Mouse (Mus musculus) forebrain, embryonic 14.5 days (tissue): ENCODE measurements around the gene Dscaml1. TPM values are rescaled to one million over a fixed set of nuclear protein-coding genes. Genes with fewer than 3 reads are reported as not detected.
A peak's percentile ranks its signal among the peaks of the same experiment; 100 is the strongest.

Experiments
- ATAC-seq: fragments of 200-750 bp; cut with Nextera tagmentation; 2 replicates; pipeline ENCODE4 v1.8.0; 2017; ENCODE audit warnings: mild to moderate bottlenecking, moderate library complexity
- DNase-seq: peaks from one replicate; pipeline ENCODE4 v3.0.0-alpha.2; 2015; ENCODE audit warnings: low spot score
- H3K27ac ChIP-seq: fragments of 300-500 bp; sonication (generic); 2 replicates; pipeline ENCODE4 v1.5.1; 2014; ENCODE audit warnings: low read depth, mild to moderate bottlenecking, control low read depth, low read length, moderate library complexity
- H3K27me3 ChIP-seq: fragments of 300-500 bp; sonication (generic); replicated peaks from 2 replicates; pipeline ENCODE4 v1.6.1; 2014; ENCODE audit warnings: low read length, control low read depth, mixed read lengths; ENCODE audit not compliant: control insufficient read depth, insufficient read depth
- H3K36me3 ChIP-seq: fragments of 300-500 bp; sonication (generic); 2 replicates; pipeline ENCODE4 v1.6.1; 2014; ENCODE audit warnings: low read length, control low read depth; ENCODE audit not compliant: control insufficient read depth, insufficient read depth
- H3K4me1 ChIP-seq: fragments of 300-500 bp; sonication (generic); 2 replicates; pipeline ENCODE4 v1.6.1; 2014; ENCODE audit warnings: antibody characterized with exemption, low read length, control low read depth; ENCODE audit not compliant: control insufficient read depth, insufficient read depth
- H3K4me2 ChIP-seq: fragments of 300-500 bp; sonication (generic); 2 replicates; pipeline ENCODE4 v1.6.1; 2014; ENCODE audit warnings: mild to moderate bottlenecking, control low read depth, low read length
- H3K4me3 ChIP-seq: fragments of 300-500 bp; sonication (generic); 2 replicates; pipeline ENCODE4 v1.5.1; 2014; ENCODE audit warnings: low read depth, low read length, control low read depth
- H3K9ac ChIP-seq: fragments of 300-500 bp; sonication (generic); 2 replicates; pipeline ENCODE4 v1.6.1; 2014; ENCODE audit warnings: mild to moderate bottlenecking, low read length, control low read depth, moderate library complexity
- H3K9me3 ChIP-seq: fragments of 300-500 bp; sonication (generic); replicated peaks from 2 replicates; pipeline ENCODE4 v1.6.1; 2016; ENCODE audit warnings: low read length, control low read depth, mixed read lengths; ENCODE audit not compliant: control insufficient read depth
- WGBS: fragments of 180-500 bp; shearing (Covaris S2); extraction: QIAGEN DNeasy Blood & Tissue Kit; methylation state at CpG from one replicate; pipeline ENCODE4 v1.1.7; 2014; 5-methylcytosine and 5-hydroxymethylcytosine counted together
- polyA plus RNA-seq: library from polyadenylated mRNA; unstranded; fragments of >200 nt; fragmentation: Nextera tagmentation; extraction: Ambion mirVana; gene quantifications from 2 replicates; pipeline ENCODE4 v1.2.1, GENCODE M21; 2014

Gene Dscaml1
- polyA plus RNA-seq, 1 experiment from 2014 or later, result 11.3 TPM

DNA sequence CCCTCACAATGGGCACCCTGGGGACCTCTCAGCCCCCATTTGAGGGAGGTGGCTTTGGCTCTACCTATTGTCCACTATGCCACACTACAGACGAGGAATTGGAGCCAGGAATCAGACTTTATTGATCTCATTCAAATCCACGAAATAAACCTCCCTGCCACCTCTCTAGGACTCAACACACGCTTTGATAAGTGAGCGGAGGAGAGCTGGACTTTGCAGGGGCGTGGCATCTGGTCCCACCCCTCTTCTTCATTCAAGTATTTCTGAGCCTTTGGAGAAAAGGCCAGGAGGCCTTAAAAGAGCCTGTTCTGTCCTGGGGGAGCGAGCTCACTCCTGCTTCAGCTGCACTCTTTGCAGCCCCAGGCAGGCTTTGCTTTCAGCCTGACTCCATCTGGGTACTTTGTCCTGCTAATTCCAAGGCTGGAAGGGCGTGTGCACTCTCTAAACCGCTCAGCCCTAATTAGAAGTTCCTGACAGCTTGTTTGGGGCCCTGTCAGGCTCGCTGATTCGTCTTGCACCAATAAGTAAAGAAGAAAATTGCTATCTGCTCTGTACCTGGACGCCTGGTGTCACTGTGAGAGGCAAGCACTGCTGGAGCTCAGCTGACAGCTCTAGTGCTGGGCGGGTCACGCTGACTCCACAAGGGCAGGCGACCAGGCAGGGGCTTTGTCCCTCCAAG is 75.7 kb downstream of the Dscaml1 start:
- 2% methylated on average over 14 of the region's 14 CpGs for WGBS
- DNase-seq (peak; percentile 78), ATAC-seq (peak; percentile 77)
- H3K9ac ChIP-seq, result 0 out of 2 replicates have a peak overlapping the region, but pooled peaks have one; percentile 1
- H3K27ac ChIP-seq, result peak overlapping the region; percentile 71
- H3K36me3 ChIP-seq, result no peaks in the 10 kb centered on the region
- no peaks in the 10 kb centered on the region for H3K27me3 ChIP-seq
- no peak overlapping the region for H3K4me2 ChIP-seq
- H3K4me3 ChIP-seq, result no peak overlapping the region
- H3K9me3 ChIP-seq, result no peaks in the 10 kb centered on the region
- peaks cover 23% of the 10 kb centered on the region for H3K4me1 ChIP-seq

DNA sequence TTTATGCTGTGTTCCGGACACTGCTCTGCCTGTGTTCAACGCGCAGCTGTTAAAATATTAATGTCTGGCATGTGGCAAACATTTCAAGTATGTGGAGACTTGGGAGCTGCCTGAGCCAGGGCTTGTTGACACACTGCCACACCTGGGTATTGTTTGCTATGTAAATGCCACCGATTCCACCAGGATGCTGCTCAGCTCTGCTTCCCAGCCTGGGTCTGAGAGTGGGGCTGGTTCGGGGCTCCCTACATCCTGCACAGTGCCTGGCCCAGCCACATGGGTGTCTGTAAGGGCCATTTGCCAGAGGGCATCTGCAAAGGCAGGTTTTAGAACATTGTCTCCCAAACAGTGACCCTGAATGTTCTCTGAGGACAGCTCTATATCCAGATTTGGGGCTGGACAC is 78.5 kb downstream of the Dscaml1 start:
- no peak for DNase-seq
- Histone ChIP-seq H3K27me3 (no peaks in the 10 kb centered on the region), H3K4me2 (no peak overlapping the region), H3K27ac (peak overlapping the region; percentile 41; the same call in 1 of the 2 replicates), H3K4me1 (peaks cover 37% of the 10 kb centered on the region), H3K9ac (no peak overlapping the region), H3K4me3 (no peak overlapping the region), H3K9me3 (no peaks in the 10 kb centered on the region), H3K36me3 (no peaks in the 10 kb centered on the region)
- 65% methylated on average over 5 of the region's 5 CpGs for WGBS
- no peak for ATAC-seq

DNA sequence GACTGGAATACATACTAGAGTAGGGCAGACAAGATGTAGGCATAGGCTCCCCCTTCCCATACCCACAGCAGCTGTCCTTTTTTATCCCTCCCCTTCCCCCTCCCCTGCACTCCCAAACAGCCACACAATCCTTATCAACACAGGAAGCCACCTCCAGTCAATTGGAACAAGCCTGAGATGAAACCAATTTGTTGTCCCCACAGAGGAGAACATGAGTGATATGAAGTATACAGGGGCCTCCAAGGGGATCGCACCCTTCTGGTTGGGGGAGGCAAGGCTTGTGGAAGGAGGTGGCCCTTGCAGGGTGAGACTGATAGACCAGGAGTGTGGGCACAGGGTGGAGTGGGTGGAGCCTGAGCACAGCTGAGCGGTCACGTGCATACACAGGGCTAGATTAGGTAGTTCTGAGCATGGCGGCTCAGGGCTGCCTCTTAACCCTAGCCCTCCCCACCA is 79.1 kb downstream of the Dscaml1 start:
- DNase-seq, result no peak
- H3K9ac ChIP-seq, result no peak overlapping the region
- no peak overlapping the region for H3K4me2 ChIP-seq
- no peaks in the 10 kb centered on the region for H3K27me3 ChIP-seq
- H3K4me3 ChIP-seq, result no peak overlapping the region
- peak; percentile 51 for ATAC-seq
- no peaks in the 10 kb centered on the region for H3K36me3 ChIP-seq
- H3K27ac ChIP-seq, result peak overlapping the region; percentile 41; the same call in 1 of the 2 replicates
- H3K9me3 ChIP-seq, result no peaks in the 10 kb centered on the region
- H3K4me1 ChIP-seq, result peaks cover 39% of the 10 kb centered on the region
- 64% methylated on average over 4 of the region's 4 CpGs for WGBS

DNA sequence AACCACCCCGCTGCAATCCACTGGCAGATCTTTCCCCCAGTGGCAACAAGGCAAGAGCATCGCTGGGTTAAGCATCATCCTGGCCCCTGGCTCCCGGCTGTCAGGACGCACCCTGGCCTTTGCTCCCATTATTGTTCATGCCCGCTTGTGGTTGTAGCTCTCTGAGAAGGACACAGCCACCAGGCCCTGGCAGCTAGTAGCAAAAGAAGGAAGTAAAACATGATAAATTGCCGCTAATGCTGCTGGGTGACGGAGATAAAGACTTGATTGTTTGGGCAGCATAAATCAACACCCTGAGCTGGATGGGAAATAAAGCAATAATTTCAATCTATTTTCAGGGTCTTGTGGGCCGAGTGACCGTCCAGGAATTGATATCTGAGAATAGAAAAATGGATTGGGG is 81.1 kb downstream of the Dscaml1 start:
- WGBS, result 69% methylated on average over 9 of the region's 9 CpGs
- DNase-seq, result no peak
- Histone ChIP-seq H3K9me3 (no peaks in the 10 kb centered on the region), H3K27me3 (no peaks in the 10 kb centered on the region), H3K4me2 (no peak overlapping the region), H3K36me3 (no peaks in the 10 kb centered on the region), H3K4me3 (no peak overlapping the region), H3K27ac (no peak overlapping the region; the same call in 1 of the 2 replicates), H3K9ac (no peak overlapping the region), H3K4me1 (peaks cover 34% of the 10 kb centered on the region)
- ATAC-seq, result no peak

DNA sequence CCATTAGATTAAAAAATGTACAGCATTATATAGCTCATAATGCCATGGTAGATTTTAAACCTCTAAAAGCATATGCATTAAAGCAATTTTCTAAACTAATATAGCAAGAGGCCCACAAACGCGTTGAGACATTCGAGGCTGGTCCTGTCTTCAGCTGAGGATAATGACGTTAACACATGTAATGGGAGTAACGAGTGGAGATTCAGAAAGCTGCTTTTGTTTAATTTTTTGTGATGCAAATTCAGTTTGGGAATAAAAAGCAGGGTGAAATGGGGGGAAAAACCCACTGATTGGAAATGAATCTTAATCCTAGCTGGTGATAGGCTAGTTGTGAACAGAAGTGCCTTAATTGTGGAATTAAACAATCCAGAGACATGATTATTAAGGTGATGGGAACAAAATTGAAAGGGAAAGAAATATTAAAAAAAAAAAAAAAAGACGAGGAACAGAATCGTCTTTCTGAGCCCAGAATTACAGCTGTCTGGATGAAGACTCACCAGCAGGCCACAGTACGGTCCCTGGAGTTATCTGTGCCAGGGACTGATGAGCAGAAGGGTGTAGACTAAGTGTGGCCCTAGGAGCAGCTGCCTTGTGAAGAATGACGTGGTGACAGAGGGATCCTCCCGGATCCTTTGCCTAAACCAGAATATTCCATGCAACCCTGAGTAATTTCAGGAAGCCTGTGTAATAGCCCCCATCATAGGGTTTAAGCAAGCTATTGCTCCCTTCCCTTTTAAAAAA is 84.5 kb downstream of the Dscaml1 start:
- ATAC-seq (peak; percentile 85), DNase-seq (peak; percentile 88)
- Histone ChIP-seq H3K4me2 (no peak overlapping the region), H3K4me1 (peaks cover 27% of the 10 kb centered on the region), H3K27me3 (no peaks in the 10 kb centered on the region), H3K4me3 (no peak overlapping the region), H3K9ac (no peak overlapping the region), H3K27ac (peak overlapping the region; percentile 89), H3K36me3 (no peaks in the 10 kb centered on the region), H3K9me3 (no peaks in the 10 kb centered on the region)
- WGBS, result 5% methylated on average over 10 of the region's 10 CpGs

DNA sequence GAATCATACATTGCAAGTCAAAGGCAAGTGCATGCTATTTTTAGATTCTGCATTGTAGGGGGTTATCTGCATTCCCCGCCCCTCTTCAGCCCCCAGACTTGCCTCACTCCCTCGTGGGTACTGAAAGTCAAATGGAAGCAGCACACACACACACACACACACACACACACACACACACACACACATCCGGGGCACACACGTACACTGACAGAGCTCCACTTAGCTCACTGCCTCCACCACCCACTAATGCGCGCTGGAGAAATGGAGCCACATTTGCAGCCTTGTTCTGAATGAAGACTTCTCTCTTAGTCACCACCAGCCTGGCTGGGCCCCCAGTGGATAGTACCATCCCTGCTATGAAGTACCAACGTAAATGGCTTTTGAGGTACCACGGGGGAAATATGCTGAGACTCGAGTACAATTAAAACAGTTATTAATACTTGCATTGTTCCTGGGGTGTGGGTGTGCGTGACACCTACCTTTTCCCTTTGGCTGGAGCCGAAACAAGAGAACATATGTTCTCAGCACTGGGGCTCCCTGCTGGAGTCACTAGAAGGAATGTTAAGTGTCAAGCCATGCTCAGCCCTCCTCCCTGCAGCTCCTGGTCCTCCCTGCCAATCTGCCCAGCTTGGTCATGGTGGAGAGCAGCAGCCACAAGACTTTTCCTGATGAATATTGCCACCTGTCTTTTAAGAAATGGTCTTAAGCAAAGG is 91.7 kb downstream of the Dscaml1 start:
- 77% methylated on average over 11 of the region's 11 CpGs for WGBS
- Histone ChIP-seq H3K4me3 (no peak overlapping the region), H3K4me2 (no peak overlapping the region), H3K27ac (no peak overlapping the region), H3K9me3 (no peaks in the 10 kb centered on the region), H3K27me3 (no peaks in the 10 kb centered on the region), H3K9ac (no peak overlapping the region), H3K4me1 (no peaks in the 10 kb centered on the region; the same call in 1 of the 2 replicates), H3K36me3 (no peaks in the 10 kb centered on the region)
- DNase-seq, result no peak
- no peak for ATAC-seq

DNA sequence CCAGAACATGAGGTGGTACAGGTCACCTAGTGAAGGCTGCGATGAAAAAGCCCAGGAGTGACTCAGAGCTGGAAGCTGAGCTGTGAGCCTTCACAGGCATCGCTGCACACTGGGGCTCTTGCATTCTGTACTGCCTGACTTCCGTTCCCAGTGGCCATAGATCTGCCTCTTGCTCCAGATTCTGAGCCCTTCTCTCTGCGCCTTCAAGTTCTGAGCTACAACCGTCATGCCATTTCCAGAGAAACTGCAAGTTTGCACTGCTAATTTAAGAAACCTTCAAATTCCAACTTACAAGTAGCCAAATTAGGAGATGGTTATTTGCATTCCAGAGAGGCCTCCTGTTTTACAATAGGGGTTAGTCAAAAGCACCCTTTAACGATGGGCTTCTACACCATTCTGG is 93.4 kb downstream of the Dscaml1 start:
- Histone ChIP-seq H3K36me3 (no peaks in the 10 kb centered on the region), H3K9me3 (no peaks in the 10 kb centered on the region), H3K9ac (no peak overlapping the region), H3K27me3 (no peaks in the 10 kb centered on the region), H3K27ac (no peak overlapping the region), H3K4me1 (no peaks in the 10 kb centered on the region; the same call in 1 of the 2 replicates), H3K4me3 (no peak overlapping the region), H3K4me2 (no peak overlapping the region)
- DNase-seq (no peak), ATAC-seq (no peak)
- WGBS, result 50% methylated on average over 6 of the region's 6 CpGs

DNA sequence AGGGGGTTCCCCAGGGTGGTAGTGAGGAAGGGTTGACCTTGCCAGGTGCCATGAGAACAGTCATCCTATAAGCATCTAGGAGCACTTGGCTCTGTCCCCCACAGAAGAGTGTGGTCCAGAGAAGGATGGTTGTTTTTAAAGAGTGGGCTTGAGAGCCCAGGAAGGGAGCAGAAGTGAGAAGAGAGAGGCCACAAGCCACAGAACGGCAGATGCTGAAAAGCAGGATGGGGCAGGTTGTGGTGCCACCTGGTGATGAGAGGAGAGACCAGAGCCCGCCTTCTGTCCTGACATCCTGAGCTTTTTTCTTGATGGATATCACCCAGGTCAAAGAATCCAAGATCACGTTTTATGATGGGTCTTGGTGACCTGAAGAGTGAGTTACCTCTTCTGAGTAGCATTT is 96.4 kb downstream of the Dscaml1 start:
- H3K9ac ChIP-seq, result no peak overlapping the region
- H3K9me3 ChIP-seq, result no peaks in the 10 kb centered on the region
- no peak overlapping the region for H3K27ac ChIP-seq
- H3K4me1 ChIP-seq, result no peaks in the 10 kb centered on the region; the same call in 1 of the 2 replicates
- DNase-seq (no peak), ATAC-seq (no peak)
- H3K4me3 ChIP-seq, result no peak overlapping the region
- 81% methylated on average over 3 of the region's 3 CpGs for WGBS
- H3K36me3 ChIP-seq, result no peaks in the 10 kb centered on the region
- H3K4me2 ChIP-seq, result no peak overlapping the region
- no peaks in the 10 kb centered on the region for H3K27me3 ChIP-seq
